Mouse (Mus musculus): ENCODE data around the gene Olfr1152. TPM values are rescaled to one million over a fixed set of nuclear protein-coding genes. Genes with fewer than 3 reads are reported as not detected.

Gene Olfr1152
- polyA plus RNA-seq (2015; fragmentation: Nextera tagmentation; extraction: Ambion mirVana) = not detected in 2 replicates

- Histone ChIP-seq H3K4me1 (replicated peaks) (no peaks in the 10 kb centered on the region), H3K36me3 (replicated peaks) (no peaks in the 10 kb centered on the region), H3K4me3 (replicated peaks) (no peak within 1 kb of the TSS), H3K27ac (replicated peaks) (no peak within 1 kb of the TSS), H3K9me3 (replicated peaks) (no peaks in the 10 kb centered on the region), H3K4me2 (no peak within 1 kb of the TSS), H3K9ac (no peak within 1 kb of the TSS), H3K27me3 (no peaks in the 10 kb centered on the region)
- ATAC-seq (ENCODE audit: insufficient read depth) = no peak
These were observed at the start of gene Olfr1152 for GRCm38 (mm10) chr2:87866192-87866591. TSS of gene Olfr1152 (plus strand) at chr2:87866492.

DNA sequence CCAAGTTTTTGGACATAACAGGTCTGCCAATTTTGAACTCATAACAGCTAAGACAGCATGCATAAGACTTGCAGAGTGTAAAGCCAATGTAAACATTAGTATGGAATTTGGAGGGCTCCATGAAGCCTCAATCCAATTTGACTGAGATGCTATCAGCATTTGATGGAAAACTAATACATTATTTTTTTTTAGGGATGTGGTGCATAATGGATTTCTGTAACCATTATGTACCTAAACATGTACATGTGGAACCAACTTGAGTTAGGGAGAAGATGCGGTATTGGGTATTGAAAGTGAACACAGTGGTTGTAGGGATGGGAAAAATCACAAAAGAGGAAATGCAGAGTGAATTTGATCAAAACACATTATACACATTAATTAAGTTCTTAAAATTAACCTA is 36.1 kb upstream of the Olfr1152 start, which contains the start of gene Olfr1148:
Gene Olfr1148, plus strand, starts transcription at position 301 of the 400 bp plus-strand sequence.
- ATAC-seq (ENCODE audit: insufficient read depth) = no peak
- no peaks in the 10 kb centered on the region for H3K9me3 ChIP-seq (replicated peaks)
- H3K4me3 ChIP-seq (replicated peaks) = no peak within 1 kb of the TSS
- no peaks in the 10 kb centered on the region for H3K4me1 ChIP-seq (replicated peaks)
- no peak within 1 kb of the TSS for H3K9ac ChIP-seq
- H3K4me2 ChIP-seq = no peak within 1 kb of the TSS
- no peak within 1 kb of the TSS for H3K27ac ChIP-seq (replicated peaks)
- no peaks in the 10 kb centered on the region for H3K36me3 ChIP-seq (replicated peaks)
- 62% methylated on average over 1 of the region's 1 CpGs for WGBS (ENCODE audit: insufficient replicate concordance)
- no peaks in the 10 kb centered on the region for H3K27me3 ChIP-seq

GRCm38 (mm10) chr2:87843693-87844092 is 22.6 kb upstream of the Olfr1152 start, which contains the start of gene Olfr1150-ps1:
TSS of gene Olfr1150-ps1 (plus strand) at chr2:87843993.
- Histone ChIP-seq H3K27ac (replicated peaks) (no peak within 1 kb of the TSS), H3K27me3 (no peaks in the 10 kb centered on the region), H3K4me2 (no peak within 1 kb of the TSS), H3K9me3 (replicated peaks) (no peaks in the 10 kb centered on the region), H3K4me3 (replicated peaks) (no peak within 1 kb of the TSS), H3K4me1 (replicated peaks) (no peaks in the 10 kb centered on the region), H3K9ac (no peak within 1 kb of the TSS), H3K36me3 (replicated peaks) (no peaks in the 10 kb centered on the region)
- ATAC-seq (ENCODE audit: insufficient read depth) = no peak
- WGBS (ENCODE audit: insufficient replicate concordance) = 43% methylated on average over 1 of the region's 1 CpGs

DNA sequence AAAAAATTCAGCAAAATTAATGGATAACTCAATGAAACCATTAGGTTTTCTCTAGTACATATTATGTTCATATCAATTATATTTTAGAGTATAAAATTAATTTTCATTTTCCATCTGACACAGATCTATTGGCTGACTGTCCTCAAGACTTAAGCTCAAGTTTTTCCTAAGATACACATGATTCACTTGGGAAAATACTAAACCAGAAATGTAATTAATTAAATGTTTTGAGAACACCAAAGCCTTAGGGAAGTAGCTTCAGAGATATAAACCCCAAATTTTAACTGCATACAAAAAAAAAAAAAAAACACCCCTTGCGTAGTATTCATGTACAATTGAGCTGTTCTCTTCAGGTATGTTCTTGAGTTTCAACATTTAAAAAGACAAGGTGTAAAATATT is 10.7 kb upstream of the Olfr1152 start, which contains the start of gene Olfr1151:
Gene Olfr1151, plus strand, starts transcription at position 301 of the 400 bp plus-strand sequence.
- no peak for ATAC-seq (ENCODE audit: insufficient read depth)
- Histone ChIP-seq H3K4me2 (no peak within 1 kb of the TSS), H3K4me3 (replicated peaks) (no peak within 1 kb of the TSS), H3K4me1 (replicated peaks) (no peaks in the 10 kb centered on the region), H3K9me3 (replicated peaks) (no peaks in the 10 kb centered on the region), H3K27ac (replicated peaks) (no peak within 1 kb of the TSS), H3K27me3 (no peaks in the 10 kb centered on the region), H3K36me3 (replicated peaks) (no peaks in the 10 kb centered on the region), H3K9ac (no peak within 1 kb of the TSS)
- WGBS (ENCODE audit: insufficient replicate concordance) = 71% methylated on average over 1 of the region's 1 CpGs

- 52% methylated on average over 1 of the region's 1 CpGs for WGBS (ENCODE audit: insufficient replicate concordance)
- Histone ChIP-seq H3K4me3 (replicated peaks) (no peak within 1 kb of the TSS), H3K27me3 (no peaks in the 10 kb centered on the region), H3K36me3 (replicated peaks) (no peaks in the 10 kb centered on the region), H3K4me1 (replicated peaks) (no peaks in the 10 kb centered on the region), H3K9ac (no peak within 1 kb of the TSS), H3K27ac (replicated peaks) (no peak within 1 kb of the TSS), H3K4me2 (no peak within 1 kb of the TSS), H3K9me3 (replicated peaks) (no peaks in the 10 kb centered on the region)
- no peak for ATAC-seq (ENCODE audit: insufficient read depth)
These were observed 28.4 kb downstream of the Olfr1152 start, which contains the start of gene Olfr1153 for GRCm38 (mm10) chr2:87894662-87895061. TSS of gene Olfr1153 (plus strand) at chr2:87894962.

- Histone ChIP-seq H3K9ac (no peak within 1 kb of the TSS), H3K27ac (replicated peaks) (no peak within 1 kb of the TSS), H3K4me2 (no peak within 1 kb of the TSS), H3K9me3 (replicated peaks) (no peaks in the 10 kb centered on the region), H3K4me1 (replicated peaks) (no peaks in the 10 kb centered on the region), H3K4me3 (replicated peaks) (no peak within 1 kb of the TSS), H3K36me3 (replicated peaks) (no peaks in the 10 kb centered on the region), H3K27me3 (no peaks in the 10 kb centered on the region)
- no peak for ATAC-seq (ENCODE audit: insufficient read depth)
- WGBS (ENCODE audit: insufficient replicate concordance) = 69% methylated on average over 1 of the region's 1 CpGs
These were observed 38.8 kb downstream of the Olfr1152 start, which contains the start of gene Olfr1154 for GRCm38 (mm10) chr2:87905066-87905465. TSS of gene Olfr1154 (minus strand) at chr2:87905166.

Other genes with a start within 250 kb of the Olfr1152 start
- not detected in 2 replicates for gene Olfr1131, start 239.4 kb upstream of the Olfr1152 start, polyA plus RNA-seq (2015; fragmentation: Nextera tagmentation; extraction: Ambion mirVana)
- gene Olfr1132, start 229.0 kb upstream of the Olfr1152 start, polyA plus RNA-seq (2015; fragmentation: Nextera tagmentation; extraction: Ambion mirVana) = not detected in 2 replicates
- gene Olfr1133, start 219.1 kb upstream of the Olfr1152 start, polyA plus RNA-seq (2015; fragmentation: Nextera tagmentation; extraction: Ambion mirVana) = not detected in 2 replicates
- not detected in 2 replicates for gene Olfr1134, start 208.0 kb upstream of the Olfr1152 start, polyA plus RNA-seq (2015; fragmentation: Nextera tagmentation; extraction: Ambion mirVana)
- not detected in 2 replicates for gene Olfr1135, start 192.8 kb upstream of the Olfr1152 start, polyA plus RNA-seq (2015; fragmentation: Nextera tagmentation; extraction: Ambion mirVana)
- not detected in 2 replicates for gene Olfr1136, start 172.5 kb upstream of the Olfr1152 start, polyA plus RNA-seq (2015; fragmentation: Nextera tagmentation; extraction: Ambion mirVana)
- gene Olfr1137, start 153.3 kb upstream of the Olfr1152 start, polyA plus RNA-seq (2015; fragmentation: Nextera tagmentation; extraction: Ambion mirVana) = not detected in 2 replicates
- gene Olfr1138, start 126.5 kb upstream of the Olfr1152 start, polyA plus RNA-seq (2015; fragmentation: Nextera tagmentation; extraction: Ambion mirVana) = not detected in 2 replicates
- not detected in 2 replicates for gene Olfr1140, start 122.7 kb upstream of the Olfr1152 start, polyA plus RNA-seq (2015; fragmentation: Nextera tagmentation; extraction: Ambion mirVana)
- gene Olfr1141, start 112.5 kb upstream of the Olfr1152 start, polyA plus RNA-seq (2015; fragmentation: Nextera tagmentation; extraction: Ambion mirVana) = not detected in 2 replicates
- gene Olfr152, start 87.0 kb upstream of the Olfr1152 start, polyA plus RNA-seq (2015; fragmentation: Nextera tagmentation; extraction: Ambion mirVana) = not detected in 2 replicates
- not detected in 2 replicates for gene Olfr1143, start 65.9 kb upstream of the Olfr1152 start, polyA plus RNA-seq (2015; fragmentation: Nextera tagmentation; extraction: Ambion mirVana)
- not detected in 2 replicates for gene Olfr1145, start 56.7 kb upstream of the Olfr1152 start, polyA plus RNA-seq (2015; fragmentation: Nextera tagmentation; extraction: Ambion mirVana)
- not detected in 2 replicates for gene Olfr1148, start 36.0 kb upstream of the Olfr1152 start, polyA plus RNA-seq (2015; fragmentation: Nextera tagmentation; extraction: Ambion mirVana)
- not detected in 2 replicates for gene Olfr1150-ps1, start 22.5 kb upstream of the Olfr1152 start, polyA plus RNA-seq (2015; fragmentation: Nextera tagmentation; extraction: Ambion mirVana)
- not detected in 2 replicates for gene Olfr1151, start 10.6 kb upstream of the Olfr1152 start, polyA plus RNA-seq (2015; fragmentation: Nextera tagmentation; extraction: Ambion mirVana)
- not detected in 2 replicates for gene Olfr1153, start 28.5 kb downstream of the Olfr1152 start, polyA plus RNA-seq (2015; fragmentation: Nextera tagmentation; extraction: Ambion mirVana)
- not detected in 2 replicates for gene Olfr1154, start 38.7 kb downstream of the Olfr1152 start, polyA plus RNA-seq (2015; fragmentation: Nextera tagmentation; extraction: Ambion mirVana)
- gene Olfr1155, start 78.6 kb downstream of the Olfr1152 start, polyA plus RNA-seq (2015; fragmentation: Nextera tagmentation; extraction: Ambion mirVana) = not detected in 2 replicates
- not detected in 2 replicates for gene Olfr1156, start 86.6 kb downstream of the Olfr1152 start, polyA plus RNA-seq (2015; fragmentation: Nextera tagmentation; extraction: Ambion mirVana)
- gene Olfr1157, start 101.8 kb downstream of the Olfr1152 start, polyA plus RNA-seq (2015; fragmentation: Nextera tagmentation; extraction: Ambion mirVana) = not detected in 2 replicates
- gene Olfr74, start 108.2 kb downstream of the Olfr1152 start, polyA plus RNA-seq (2015; fragmentation: Nextera tagmentation; extraction: Ambion mirVana) = not detected in 2 replicates
- gene Olfr1158, start 123.6 kb downstream of the Olfr1152 start, polyA plus RNA-seq (2015; fragmentation: Nextera tagmentation; extraction: Ambion mirVana) = not detected in 2 replicates
- not detected in 2 replicates for gene Olfr1160, start 141.8 kb downstream of the Olfr1152 start, polyA plus RNA-seq (2015; fragmentation: Nextera tagmentation; extraction: Ambion mirVana)
- gene Olfr1161, start 156.3 kb downstream of the Olfr1152 start, polyA plus RNA-seq (2015; fragmentation: Nextera tagmentation; extraction: Ambion mirVana) = not detected in 2 replicates
- not detected in 2 replicates for gene Olfr73, start 171.2 kb downstream of the Olfr1152 start, polyA plus RNA-seq (2015; fragmentation: Nextera tagmentation; extraction: Ambion mirVana)
- not detected in 2 replicates for gene Olfr1162, start 184.6 kb downstream of the Olfr1152 start, polyA plus RNA-seq (2015; fragmentation: Nextera tagmentation; extraction: Ambion mirVana)
- not detected in 2 replicates for gene Olfr1163, start 205.3 kb downstream of the Olfr1152 start, polyA plus RNA-seq (2015; fragmentation: Nextera tagmentation; extraction: Ambion mirVana)
- gene Olfr1164, start 227.5 kb downstream of the Olfr1152 start, polyA plus RNA-seq (2015; fragmentation: Nextera tagmentation; extraction: Ambion mirVana) = not detected in 2 replicates

All from liver, embryonic 15.5 days (tissue).